Mouse (Mus musculus) liver (tissue): ENCODE data around the gene Capn2.

Source experiments
- DNase-seq: peaks from one replicate; pipeline ENCODE4 v3.0.0-alpha.2; 2020; ENCODE audit warnings: mixed read lengths

The Capn2 gene

GRCm38 (mm10) chr1:182516758-182517676 is at the start of gene Capn2:
Gene Capn2, minus strand, starts transcription at chr1:182517608.
- peak; percentile 67 for DNase-seq

- DNase-seq, result no peak
Measured at GRCm38 (mm10) chr1:182565351-182565835, 48.0 kb upstream of the Capn2 start.

- no peak for DNase-seq
Measured at GRCm38 (mm10) chr1:182564408-182565120, 47.2 kb upstream of the Capn2 start, which contains the start of gene Capn8. Gene Capn8, plus strand, starts transcription at chr1:182565007.

GRCm38 (mm10) chr1:182562576-182563370 is 45.4 kb upstream of the Capn2 start:
- no peak for DNase-seq

- no peak for DNase-seq
Measured at GRCm38 (mm10) chr1:182561945-182562514, 44.6 kb upstream of the Capn2 start.

GRCm38 (mm10) chr1:182560390-182561098 is 43.1 kb upstream of the Capn2 start:
- DNase-seq, result peak; percentile 35

GRCm38 (mm10) chr1:182559530-182559929 is 42.1 kb upstream of the Capn2 start:
- no peak for DNase-seq

- no peak for DNase-seq
Measured at GRCm38 (mm10) chr1:182558271-182558670, 40.9 kb upstream of the Capn2 start.

- DNase-seq, result peak; percentile 49
Measured at GRCm38 (mm10) chr1:182553649-182554375, 36.4 kb upstream of the Capn2 start.

- DNase-seq, result no peak
Measured at GRCm38 (mm10) chr1:182550761-182551160, 33.4 kb upstream of the Capn2 start.

GRCm38 (mm10) chr1:182543906-182544305 is 26.5 kb upstream of the Capn2 start:
- no peak for DNase-seq

- no peak for DNase-seq
Measured at GRCm38 (mm10) chr1:182543136-182543535, 25.7 kb upstream of the Capn2 start.

GRCm38 (mm10) chr1:182542110-182542509 is 24.7 kb upstream of the Capn2 start:
- no peak for DNase-seq

GRCm38 (mm10) chr1:182539023-182539940 is 21.9 kb upstream of the Capn2 start:
- peak; percentile 57 for DNase-seq

- DNase-seq, result no peak
Measured at GRCm38 (mm10) chr1:182535080-182535481, 17.7 kb upstream of the Capn2 start.

GRCm38 (mm10) chr1:182533583-182533982 is 16.2 kb upstream of the Capn2 start:
- no peak for DNase-seq

GRCm38 (mm10) chr1:182527921-182528858 is 10.8 kb upstream of the Capn2 start:
- DNase-seq, result peak; percentile 36

- no peak for DNase-seq
Measured at GRCm38 (mm10) chr1:182527261-182527766, 9.9 kb upstream of the Capn2 start.
